In the genomic region with DNA sequence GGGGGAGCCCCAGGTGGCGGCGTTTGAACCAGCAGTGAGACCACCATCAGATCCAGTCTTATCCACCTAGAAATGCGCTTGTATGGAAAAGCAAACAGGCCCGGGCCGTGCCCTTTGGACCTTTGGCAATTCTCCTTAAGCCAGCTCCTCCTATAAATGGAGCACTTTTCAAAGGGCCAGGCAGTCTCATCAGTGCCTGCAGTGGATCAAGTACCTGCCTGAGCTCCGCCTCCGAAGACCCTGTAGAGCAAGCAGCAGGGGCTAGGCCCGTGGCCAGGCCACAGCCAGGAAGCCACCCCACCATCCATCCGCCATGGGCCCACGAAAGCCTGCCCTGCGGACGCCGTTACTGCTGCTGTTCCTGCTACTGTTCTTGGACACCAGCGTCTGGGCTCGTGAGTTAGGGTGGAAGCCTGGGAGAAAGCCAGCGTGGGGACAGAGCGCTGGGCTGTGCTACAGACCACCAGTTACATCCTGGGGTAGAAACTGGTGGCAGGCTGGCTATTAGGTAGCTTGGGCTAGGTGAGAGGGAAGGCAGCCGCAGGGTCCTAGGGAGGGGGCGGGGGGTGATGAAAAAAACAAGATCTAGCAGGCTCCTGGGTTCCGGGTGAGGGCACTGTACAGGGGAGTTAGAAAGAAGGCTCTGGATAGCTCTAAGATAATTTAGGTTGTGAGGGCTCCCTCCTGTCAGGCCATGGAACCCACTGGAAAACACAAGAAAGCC, we compare ENCODE assay signal across 10 mouse cellular contexts. TPM values are rescaled to one million over a fixed set of nuclear protein-coding genes. Genes with fewer than 3 reads are reported as not detected.
DNase-seq lines count a peak whose midpoint lies in the region; TF ChIP-seq lines count a peak whose summit lies in the region.
"Had no signal": no experiment of that assay in that cellular context is flagged by ENCODE, and none has a peak within 500 bp of the region (broad histone marks: within the 10 kb centered on the region; RNA-seq: fewer than 3 reads in every experiment).

A gene (plus strand): TSS at position 183 of the 724 bp plus-strand sequence.

- no peak within 1 kb of the TSS for H3ac ChIP-seq in myocyte (ENCODE audit: control insufficient read depth, insufficient read length)

- peak; percentile 4 for DNase-seq in gastrocnemius, postnatal 14 days
- no peak for DNase-seq in gastrocnemius, postnatal 10 days
- peak; percentile 36 for DNase-seq in ZHBTc4 (ENCODE audit: low read depth, low spot score)
- peak; percentile 24 for DNase-seq in kidney, postnatal 14 days
- DNase-seq in gastrocnemius, adult 2 months = no peak
- DNase-seq in natural killer cell, adult 2 months (ENCODE audit: low spot score in 2 of 2) = no peak
- DNase-seq in MN1 (ENCODE audit: low spot score) = no peak

- intact Hi-C loops in gastrocnemius, postnatal 14 days (cut with DNase I; ENCODE audit: low total_unique reads) = no loop called here
- intact Hi-C loops in gastrocnemius, adult 2 months (cut with DNase I) = no loop called here

- no peak for TF ChIP-seq POLR2A in myocyte (IDR thresholded peaks at IDR 0.05; ENCODE audit: insufficient read length, low read depth)

- no peaks in the 10 kb centered on the region for H3K27me3 ChIP-seq in myocyte (ENCODE audit: control insufficient read depth, insufficient read depth, insufficient read length)
- H3K27me3 ChIP-seq: megakaryocyte, embryonic 14.5 days had no signal

- H3K36me3 ChIP-seq in myocyte (ENCODE audit: control insufficient read depth, insufficient read depth) = no peaks in the 10 kb centered on the region

- H3K4me2 ChIP-seq in myocyte (ENCODE audit: low read depth) = peak within 1 kb of the TSS; percentile 10

- H3K27ac ChIP-seq in gastrocnemius, adult 2 months = no peak within 1 kb of the TSS

- H3K79me2 ChIP-seq in myocyte (ENCODE audit: control insufficient read depth, insufficient read depth) = no peaks in the 10 kb centered on the region

- TF ChIP-seq CTCF in gastrocnemius, adult 2 months (IDR thresholded peaks at IDR 0.05) = no peak

- no peak within 1 kb of the TSS for H3K4me3 ChIP-seq in myocyte
- no peak within 1 kb of the TSS for H3K4me3 ChIP-seq in gastrocnemius, adult 2 months
- H3K4me3 ChIP-seq: megakaryocyte, embryonic 14.5 days had no signal

TF ChIP-seq in myocyte, 11 proteins besides CTCF, POLR2A, EP300 and RAD21:
- TF ChIP-seq USF1 (IDR thresholded peaks at IDR 0.05; ENCODE audit: low read depth) (no peak), TCF3 (IDR thresholded peaks at IDR 0.05; ENCODE audit: insufficient read length, low read depth) (no peak), SRF (IDR thresholded peaks at IDR 0.05; ENCODE audit: control insufficient read depth, insufficient read length, low read depth) (no peak), CEBPB (IDR thresholded peaks at IDR 0.05; ENCODE audit: insufficient read depth, poor library complexity, severe bottlenecking) (no peak), MYOG (IDR thresholded peaks at IDR 0.05; ENCODE audit: control insufficient read depth in 1 of 3, insufficient read depth in 1 of 3, insufficient read length in 2 of 3, low read depth in 2 of 3) (no peak), REST (IDR thresholded peaks at IDR 0.05; ENCODE audit: insufficient read depth, insufficient read length) (no peak), TCF12 (IDR thresholded peaks at IDR 0.05; ENCODE audit: insufficient read depth, poor library complexity, severe bottlenecking) (no peak), MYOD1 (IDR thresholded peaks at IDR 0.05; ENCODE audit: control insufficient read depth in 1 of 3, insufficient read length in 2 of 3, low read depth in 2 of 3) (no peak), POLR2AphosphoS2 (IDR thresholded peaks at IDR 0.05; ENCODE audit: insufficient read length, low read depth) (no peak)

RNA-seq across cellular contexts. Expression of the gene that starts here (rescaled TPM):
- under 1 TPM; 0.04 to 0.07 TPM for total RNA-seq in gastrocnemius, postnatal 14 days (2021)
- total RNA-seq in gastrocnemius, postnatal 10 days (2021) = 1 to 10 TPM in 1 of 2 experiments, under 1 TPM in 1; 0.05 to 1.7 TPM
- 0.01 TPM for polyA plus RNA-seq in myocyte (2012; fragmentation: generic; extraction: Trizol)
- under 1 TPM in 1 of 2 experiments, not detected in 1; 0.06 TPM for total RNA-seq in gastrocnemius, adult 2 months (2021)
- total RNA-seq: layer of hippocampus, adult 18-20 months had no signal

Comparison
In these comparisons a context has a peak if more than half of its experiments do, and no peak if none do; other contexts are left out.
1. Peak in DNase-seq in gastrocnemius, postnatal 14 days; RNA of the gene not detected or under 1 TPM.
2. DNase-seq: peak in ZHBTc4 (single experiment) and kidney, postnatal 14 days (single experiment); none in gastrocnemius, postnatal 10 days (single experiment), gastrocnemius, adult 2 months (single experiment), natural killer cell, adult 2 months (0 of 2) and MN1 (single experiment).